Mouse (Mus musculus) midbrain, embryonic 16.5 days (tissue): Measurements from ENCODE around the gene 2310061I04Rik. TPM values are rescaled to one million over a fixed set of nuclear protein-coding genes. Genes with fewer than 3 reads are reported as not detected.

Experiments used
- ATAC-seq: fragments of 200-750 bp; cut with Nextera tagmentation; 2 replicates; pipeline ENCODE4 v1.8.0; 2017; ENCODE audit warnings: moderate TSS enrichment
- H3K27ac ChIP-seq: fragments of 300-500 bp; sonication (generic); 2 replicates; pipeline ENCODE4 v1.5.1; 2014; ENCODE audit warnings: mild to moderate bottlenecking, low read length, mixed read lengths
- H3K27me3 ChIP-seq: fragments of 300-500 bp; sonication (generic); 2 replicates; pipeline ENCODE4 v1.6.1; 2014; ENCODE audit warnings: low read depth, low read length, mixed read lengths; ENCODE audit not compliant: control insufficient read depth, insufficient read depth
- H3K36me3 ChIP-seq: fragments of 300-500 bp; sonication (generic); 2 replicates; pipeline ENCODE4 v1.6.1; 2014; ENCODE audit warnings: mild to moderate bottlenecking, low read length, moderate library complexity, mixed read lengths; ENCODE audit not compliant: control insufficient read depth, insufficient read depth
- H3K4me1 ChIP-seq: fragments of 300-500 bp; sonication (generic); 2 replicates; pipeline ENCODE4 v1.6.1; 2014; ENCODE audit warnings: mild to moderate bottlenecking, low read length, mixed read lengths; ENCODE audit not compliant: control insufficient read depth, insufficient read depth
- H3K4me2 ChIP-seq: fragments of 300-500 bp; sonication (generic); 2 replicates; pipeline ENCODE4 v1.6.1; 2014; ENCODE audit warnings: mild to moderate bottlenecking, low read length, mixed read lengths
- H3K4me3 ChIP-seq: fragments of 300-500 bp; sonication (generic); 2 replicates; pipeline ENCODE4 v1.5.1; 2014; ENCODE audit warnings: low read depth, mild to moderate bottlenecking, low read length, moderate library complexity, mixed read lengths
- H3K9ac ChIP-seq: fragments of 300-500 bp; sonication (generic); 2 replicates; pipeline ENCODE4 v1.6.1; 2014; ENCODE audit warnings: low read depth, low read length, mixed read lengths
- H3K9me3 ChIP-seq: fragments of 300-500 bp; sonication (generic); replicated peaks from 2 replicates; pipeline ENCODE4 v1.6.1; 2014; ENCODE audit warnings: mild to moderate bottlenecking, low read length, mixed read lengths; ENCODE audit not compliant: control insufficient read depth, poor library complexity, severe bottlenecking
- WGBS: fragments of 180-500 bp; shearing (Covaris S2); extraction: QIAGEN DNeasy Blood & Tissue Kit; methylation state at CpG from one replicate; pipeline ENCODE4 v1.1.7; 2014; 5-methylcytosine and 5-hydroxymethylcytosine counted together
- polyA plus RNA-seq: library from polyadenylated mRNA; unstranded; fragments of >200 nt; fragmentation: Nextera tagmentation; extraction: Ambion mirVana; gene quantifications from 2 replicates; pipeline ENCODE4 v1.2.1, GENCODE M21; 2015

Gene 2310061I04Rik
- polyA plus RNA-seq, 1 experiment from 2014 or later = 76.4 TPM

DNA sequence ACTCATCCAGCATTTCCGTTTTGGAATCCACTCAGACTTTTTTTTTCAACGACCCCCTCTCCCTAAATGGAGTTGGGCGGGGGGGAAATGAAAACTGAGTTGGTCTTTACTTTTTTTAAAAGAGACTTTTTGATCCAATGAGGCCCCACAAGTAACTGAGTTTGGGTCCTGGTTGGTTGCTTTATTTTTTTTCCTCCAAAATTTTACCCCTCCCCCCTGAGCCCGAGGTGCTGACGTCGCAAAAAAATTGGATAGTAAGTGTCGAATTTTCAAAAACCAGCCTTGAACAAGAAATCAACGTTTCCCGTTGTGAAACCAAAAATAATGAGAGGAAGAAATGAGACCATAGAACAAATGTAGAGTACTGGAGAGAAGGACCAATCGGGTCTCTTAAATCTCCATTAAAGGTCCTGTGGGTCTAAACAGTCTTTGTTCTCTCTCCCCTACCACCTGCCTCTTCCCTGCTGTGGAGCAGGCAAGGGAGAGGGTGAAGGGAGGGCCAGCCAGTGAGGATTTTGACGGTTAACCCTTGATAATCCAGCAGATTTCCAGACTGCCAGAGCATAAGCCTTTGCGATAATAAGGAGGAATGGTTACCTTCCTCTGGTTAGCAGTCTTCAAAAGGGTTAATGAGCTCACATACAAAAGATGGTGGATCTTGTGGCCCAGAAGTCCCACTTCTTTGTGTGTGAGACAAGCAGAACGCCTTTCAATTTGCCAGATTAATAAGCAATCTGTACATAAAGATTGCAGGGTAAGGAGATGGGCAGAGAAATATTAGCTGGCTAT lies 20.4 kb upstream of the 2310061I04Rik start:
- H3K27ac ChIP-seq = peak overlapping the region; percentile 99
- H3K9ac ChIP-seq = peak overlapping the region; percentile 98
- under 1% methylated on average over 13 of the region's 13 CpGs for WGBS

DNA sequence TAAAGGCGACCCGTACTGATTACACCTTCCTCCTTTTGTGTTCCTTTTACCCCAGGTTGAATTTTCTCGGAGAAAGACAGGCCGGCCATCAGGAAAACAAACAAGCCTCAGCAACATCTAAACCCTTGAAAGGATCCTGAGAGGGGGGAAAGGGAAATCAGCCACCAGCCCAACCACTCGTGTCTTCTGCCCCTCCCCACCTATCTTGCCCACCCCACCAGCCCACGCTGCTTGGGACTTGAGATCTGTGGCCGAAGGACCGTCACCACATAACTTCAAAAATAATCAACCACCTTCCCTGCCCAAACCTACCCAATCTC lies 19.9 kb upstream of the 2310061I04Rik start:
- peak overlapping the region; percentile 98 for H3K9ac ChIP-seq
- H3K4me2 ChIP-seq = peak overlapping the region; percentile 93
- peaks cover 32% of the 10 kb centered on the region for H3K4me1 ChIP-seq
- peak overlapping the region; percentile 99 for H3K27ac ChIP-seq
- no peak for ATAC-seq
- WGBS = under 1% methylated on average over 8 of the region's 8 CpGs
- H3K9me3 ChIP-seq = no peaks in the 10 kb centered on the region
- H3K27me3 ChIP-seq = no peaks in the 10 kb centered on the region
- H3K36me3 ChIP-seq = no peaks in the 10 kb centered on the region
- H3K4me3 ChIP-seq = peak overlapping the region; percentile 66

More for the DNA sequence above, 20.4 kb upstream of the 2310061I04Rik start:
- no peaks in the 10 kb centered on the region for H3K27me3 ChIP-seq
- peak overlapping the region; percentile 93 for H3K4me2 ChIP-seq
- no peaks in the 10 kb centered on the region for H3K9me3 ChIP-seq
- H3K36me3 ChIP-seq = no peaks in the 10 kb centered on the region
- H3K4me3 ChIP-seq = peak overlapping the region; percentile 66
- peaks cover 37% of the 10 kb centered on the region for H3K4me1 ChIP-seq
- ATAC-seq = peak; percentile 8; the same call in 1 of the 2 replicates

DNA sequence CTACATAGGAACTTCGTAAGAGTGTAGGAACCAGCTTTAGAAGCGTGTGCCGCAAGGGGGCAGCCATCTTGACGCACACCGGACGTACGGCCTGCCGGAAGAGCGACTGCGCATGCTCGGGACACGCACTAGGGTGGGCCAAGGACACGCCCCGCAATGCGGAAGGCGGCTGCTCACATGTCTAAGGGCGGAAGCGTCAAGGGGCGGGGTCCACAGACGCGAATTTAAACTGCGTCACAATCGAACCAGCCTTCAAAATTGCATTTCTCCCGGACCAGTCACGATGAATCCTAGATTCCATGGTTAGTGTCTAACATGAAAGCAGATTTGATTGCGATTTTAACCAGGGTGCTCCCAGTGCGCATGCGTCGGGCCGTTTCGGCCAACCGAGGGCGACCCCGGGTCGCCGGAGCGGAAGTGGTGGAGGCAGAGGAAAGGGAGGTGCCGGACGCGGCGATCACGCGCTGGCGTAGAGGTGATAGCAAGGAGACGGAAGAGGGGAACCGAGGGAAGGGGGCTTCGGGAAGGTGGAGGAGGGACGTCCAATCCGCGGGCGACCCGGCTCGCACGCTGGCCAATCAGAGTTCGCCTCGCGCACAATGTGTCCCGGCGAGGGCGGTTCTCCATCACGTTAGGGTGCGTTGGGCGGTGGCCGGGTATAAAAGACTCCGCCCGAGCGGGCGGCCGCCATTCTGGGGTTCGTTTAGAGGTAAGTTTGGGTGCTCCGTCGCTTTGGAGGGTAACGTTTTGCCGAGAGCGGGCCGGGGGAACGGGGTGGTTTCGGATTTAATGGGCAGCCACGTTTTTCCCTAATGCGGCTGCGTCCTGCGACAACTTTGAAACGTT lies 19.3 kb upstream of the 2310061I04Rik start, which contains the start of the genes Mrps18b and Ppp1r10:
Mrps18b (minus strand) TSS at position 93 of the 846 bp plus-strand sequence.
Ppp1r10 (plus strand) TSS at position 138 of the 846 bp plus-strand sequence.
- H3K4me3 ChIP-seq = peak within 1 kb of the TSS; percentile 66
- H3K36me3 ChIP-seq = no peaks in the 10 kb centered on the region
- peak; percentile 93 for ATAC-seq

DNA sequence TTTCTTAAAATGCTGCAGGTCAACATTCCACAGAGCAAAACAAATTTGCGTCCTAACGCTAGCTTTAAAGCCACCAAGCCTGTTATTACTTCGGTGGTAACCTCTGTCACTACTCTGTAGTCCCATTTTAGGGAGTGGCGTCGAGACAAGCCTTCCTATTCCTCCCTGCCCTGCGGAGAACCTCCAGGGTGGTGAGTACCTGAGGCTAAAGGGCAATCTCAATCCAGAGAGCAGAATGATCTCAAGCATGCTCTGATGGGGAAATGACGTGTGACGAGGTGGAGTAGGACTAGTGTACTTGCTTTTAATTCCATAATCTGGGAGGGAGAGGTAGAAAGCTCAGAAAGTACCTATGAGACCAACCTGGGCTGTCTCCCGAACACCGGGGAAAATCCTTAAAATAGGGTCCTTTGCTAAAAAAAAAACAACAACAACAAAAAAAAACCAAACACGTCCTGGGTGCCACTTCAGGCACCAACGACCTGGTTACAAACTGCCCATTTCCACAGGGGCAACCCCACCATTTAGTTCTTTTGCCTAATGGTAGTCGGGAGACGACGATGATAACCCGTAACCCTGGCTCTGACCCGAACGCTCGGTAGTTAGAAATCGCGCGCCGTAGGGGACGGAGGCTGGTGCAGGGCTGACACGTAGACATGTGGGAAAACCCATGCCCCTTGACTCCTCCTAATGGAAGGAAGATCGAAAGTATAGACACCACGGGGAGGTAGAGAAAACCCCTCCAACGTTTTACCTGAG lies 18.5 kb upstream of the 2310061I04Rik start:
- Histone ChIP-seq H3K36me3 (no peaks in the 10 kb centered on the region), H3K27me3 (no peaks in the 10 kb centered on the region), H3K4me3 (peak overlapping the region; percentile 66), H3K9me3 (no peaks in the 10 kb centered on the region), H3K4me1 (peaks cover 19% of the 10 kb centered on the region), H3K4me2 (peak overlapping the region; percentile 79), H3K9ac (peak overlapping the region; percentile 67), H3K27ac (peak overlapping the region; percentile 99)
- no peak for ATAC-seq
- WGBS = 3% methylated on average over 28 of the region's 28 CpGs

More for the DNA sequence above, 19.3 kb upstream of the 2310061I04Rik start, which contains the start of the genes Mrps18b and Ppp1r10:
- no peaks in the 10 kb centered on the region for H3K9me3 ChIP-seq
- no peaks in the 10 kb centered on the region for H3K27me3 ChIP-seq
- under 1% methylated on average over 83 of the region's 83 CpGs for WGBS
- peaks cover 26% of the 10 kb centered on the region for H3K4me1 ChIP-seq
- peak within 1 kb of the TSS; percentile 93 for H3K4me2 ChIP-seq
- peak within 1 kb of the TSS; percentile 98 for H3K9ac ChIP-seq
- peak within 1 kb of the TSS; percentile 99 for H3K27ac ChIP-seq

DNA sequence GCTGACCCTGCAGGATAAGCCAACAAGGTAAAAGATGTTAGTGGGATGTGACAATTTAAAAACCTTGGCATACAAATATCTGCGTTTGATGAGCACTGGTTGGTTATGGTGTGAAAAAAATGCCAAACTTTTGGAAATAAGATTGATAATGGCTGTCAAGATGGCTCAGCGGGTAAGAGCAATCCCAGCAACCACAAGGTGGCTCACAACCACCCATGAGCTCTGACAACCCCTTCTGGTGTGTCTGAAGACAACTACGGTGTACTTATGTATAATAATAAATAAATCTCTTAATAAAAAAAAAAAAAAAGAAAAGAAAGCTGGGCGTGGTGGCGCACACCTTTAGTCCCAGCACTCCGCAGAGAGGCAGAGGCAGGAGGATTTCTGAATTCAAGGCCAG lies 17.7 kb upstream of the 2310061I04Rik start:
- no peak overlapping the region; the same call in 1 of the 2 replicates for H3K4me2 ChIP-seq
- peak overlapping the region; percentile 66; the same call in 1 of the 2 replicates for H3K4me3 ChIP-seq
- H3K27me3 ChIP-seq = no peaks in the 10 kb centered on the region
- no peak for ATAC-seq
- 85% methylated on average over 6 of the region's 6 CpGs for WGBS
- H3K9me3 ChIP-seq = no peaks in the 10 kb centered on the region
- peaks cover 15% of the 10 kb centered on the region for H3K4me1 ChIP-seq
- H3K9ac ChIP-seq = no peak overlapping the region
- H3K36me3 ChIP-seq = no peaks in the 10 kb centered on the region
- no peak overlapping the region for H3K27ac ChIP-seq

DNA sequence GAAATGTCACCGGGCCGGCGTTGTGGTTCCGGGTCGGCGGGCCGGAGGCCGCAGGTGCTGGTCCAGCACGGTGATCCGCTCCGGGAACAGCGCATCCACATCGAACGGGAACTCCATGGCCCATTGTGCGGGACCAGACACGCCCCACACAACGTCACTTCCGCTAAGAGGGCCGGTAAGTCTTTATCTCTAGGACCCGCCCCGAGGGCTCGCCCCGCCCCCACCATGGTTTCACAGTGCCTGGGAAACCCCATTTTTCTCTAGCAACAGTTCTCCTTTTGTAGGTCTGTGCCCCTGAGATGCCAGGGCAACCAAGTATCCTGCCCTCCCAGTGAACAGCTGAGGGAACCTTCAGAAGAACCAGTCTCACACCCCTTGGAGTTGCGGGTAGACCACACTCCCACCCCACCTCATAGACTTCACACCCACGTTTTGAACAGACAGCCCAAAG lies 12.7 kb upstream of the 2310061I04Rik start, which contains the start of gene Atat1:
Atat1 (minus strand) TSS at position 157 of the 451 bp plus-strand sequence.
- peaks cover 19% of the 10 kb centered on the region for H3K4me1 ChIP-seq
- no peaks in the 10 kb centered on the region for H3K9me3 ChIP-seq
- no peaks in the 10 kb centered on the region for H3K27me3 ChIP-seq
- peak within 1 kb of the TSS; percentile 95 for H3K4me2 ChIP-seq
- WGBS = 2% methylated on average over 22 of the region's 25 CpGs
- peak within 1 kb of the TSS; percentile 91 for H3K9ac ChIP-seq
- peak within 1 kb of the TSS; percentile 66 for H3K4me3 ChIP-seq
- peaks cover 21% of the 10 kb centered on the region for H3K36me3 ChIP-seq
- H3K27ac ChIP-seq = peak within 1 kb of the TSS; percentile 80
- peak; percentile 90 for ATAC-seq

DNA sequence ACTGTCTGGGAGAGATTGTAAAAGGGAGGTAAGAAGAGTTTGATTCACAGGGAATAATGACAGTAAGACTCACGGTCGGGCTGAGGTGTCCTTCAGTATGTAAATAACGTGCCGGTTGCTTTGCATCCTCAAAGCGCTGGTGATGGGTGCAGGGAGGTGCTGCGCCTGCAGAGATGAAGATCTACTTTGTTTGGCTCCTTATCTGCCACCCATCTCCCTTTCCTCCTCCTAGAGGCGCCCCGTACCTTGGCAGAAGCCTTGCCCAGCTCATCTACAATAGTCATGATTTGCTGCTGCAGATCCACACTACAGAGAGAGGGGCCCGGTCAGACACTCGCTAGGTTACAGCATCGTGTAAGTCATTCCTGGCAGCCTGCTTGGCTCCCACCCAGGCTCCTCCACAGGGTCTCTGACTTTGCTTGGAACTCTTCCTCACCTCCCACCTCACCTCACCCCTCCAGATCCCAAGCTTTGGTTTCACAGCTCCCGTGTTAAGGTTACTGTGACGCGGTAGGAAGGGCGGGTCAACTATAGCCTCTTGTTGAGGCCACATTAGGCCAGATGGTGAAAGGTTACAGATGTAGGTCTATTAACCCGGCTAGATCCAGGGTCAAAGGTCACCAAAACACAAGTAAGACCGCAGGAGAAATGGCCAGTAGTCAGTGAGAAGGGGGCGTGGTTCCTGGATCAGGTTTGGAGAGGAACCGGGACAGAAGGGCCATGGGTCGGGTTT lies 12.1 kb upstream of the 2310061I04Rik start:
- Histone ChIP-seq H3K36me3 (peaks cover 23% of the 10 kb centered on the region), H3K27me3 (no peaks in the 10 kb centered on the region), H3K9ac (peak overlapping the region; percentile 91), H3K4me3 (peak overlapping the region; percentile 66), H3K4me2 (peak overlapping the region; percentile 95), H3K4me1 (peaks cover 19% of the 10 kb centered on the region), H3K9me3 (no peaks in the 10 kb centered on the region), H3K27ac (peak overlapping the region; percentile 80)
- ATAC-seq = peak; percentile 49
- 27% methylated on average over 20 of the region's 20 CpGs for WGBS

- peak overlapping the region; percentile 95; the same call in 1 of the 2 replicates for H3K4me2 ChIP-seq
- H3K4me1 ChIP-seq = peaks cover 19% of the 10 kb centered on the region
- peaks cover 31% of the 10 kb centered on the region for H3K36me3 ChIP-seq
- no peak overlapping the region for H3K27ac ChIP-seq
- H3K4me3 ChIP-seq = no peak overlapping the region
- H3K9me3 ChIP-seq = no peaks in the 10 kb centered on the region
- no peaks in the 10 kb centered on the region for H3K27me3 ChIP-seq
- WGBS = 72% methylated on average over 2 of the region's 2 CpGs
- no peak overlapping the region for H3K9ac ChIP-seq
- no peak for ATAC-seq
Measured at GRCm38 (mm10) chr17:35907609-35908008, 10.4 kb upstream of the 2310061I04Rik start.
